Mouse (Mus musculus) MEL (cell line): ENCODE measurements around the gene Myocos.

Experiments used
- CTCF ChIP-seq, 3 experiments: IDR thresholded peaks in 2 of 3; conservative IDR thresholded peaks in 1 of 3; 2 replicates each; pipeline ENCODE4 v1.5.1; 2011 to 2012; ENCODE audit warnings: low read length in 3 of 3, low read depth in 2 of 3, mild to moderate bottlenecking in 2 of 3, improper control_type of control experiment in 1 of 3, inconsistent platforms in 1 of 3, mixed read lengths in 1 of 3, moderate library complexity in 1 of 3; ENCODE audit not compliant: control insufficient read depth in 1 of 3, insufficient read depth in 1 of 3, poor library complexity in 1 of 3, severe bottlenecking in 1 of 3
- ELF1 ChIP-seq: IDR thresholded peaks from 2 replicates; pipeline ENCODE4 v1.6.1; 2014; ENCODE audit warnings: low read depth, mild to moderate bottlenecking, inconsistent platforms, low read length, improper control_type of control experiment, moderate library complexity
- EP300 ChIP-seq, 2 experiments: IDR thresholded peaks; 2 replicates each; pipeline ENCODE4 v1.6.1; 2011; ENCODE audit warnings: improper control_type of control experiment in 2 of 2, low read length in 2 of 2, low read depth in 1 of 2, mild to moderate bottlenecking in 1 of 2
- GABPA ChIP-seq: IDR thresholded peaks from 2 replicates; pipeline ENCODE4 v1.6.1; 2012; ENCODE audit warnings: low read depth, mild to moderate bottlenecking, inconsistent platforms, low read length, improper control_type of control experiment, moderate library complexity
- MAX ChIP-seq: IDR thresholded peaks from 2 replicates; pipeline ENCODE4 v1.6.1; 2011; ENCODE audit warnings: low read length, improper control_type of control experiment
- NRF1 ChIP-seq: IDR thresholded peaks from 2 replicates; pipeline ENCODE4 v1.6.1; 2014; ENCODE audit warnings: low read depth, mild to moderate bottlenecking, inconsistent platforms, low read length, improper control_type of control experiment, moderate library complexity; ENCODE audit not compliant: poor library complexity, insufficient read depth, severe bottlenecking
- POLR2A ChIP-seq, 2 experiments: IDR thresholded peaks; 2 replicates each; pipeline ENCODE4 v1.6.1; 2011 to 2012; ENCODE audit warnings: low read length in 2 of 2, mild to moderate bottlenecking in 2 of 2, control low read depth in 1 of 2, improper control_type of control experiment in 1 of 2, low read depth in 1 of 2, moderate library complexity in 1 of 2; ENCODE audit not compliant: control insufficient read depth in 1 of 2, insufficient read depth in 1 of 2, poor library complexity in 1 of 2
- POLR2AphosphoS5 ChIP-seq: IDR thresholded peaks from 2 replicates; pipeline ENCODE4 v1.6.1; 2012; ENCODE audit warnings: low read depth, borderline replicate concordance, mild to moderate bottlenecking, inconsistent platforms, low read length, moderate library complexity, mixed read lengths
- RAD21 ChIP-seq: IDR thresholded peaks from 2 replicates; pipeline ENCODE4 v1.6.1; 2011; ENCODE audit warnings: mild to moderate bottlenecking, low read depth, low read length, improper control_type of control experiment
- UBTF ChIP-seq: IDR thresholded peaks from 2 replicates; pipeline ENCODE4 v1.6.1; 2012; ENCODE audit warnings: low read depth, mild to moderate bottlenecking, inconsistent platforms, low read length, improper control_type of control experiment, moderate library complexity, borderline replicate concordance; ENCODE audit not compliant: insufficient read depth
- USF1 ChIP-seq: IDR thresholded peaks from 2 replicates; pipeline ENCODE4 v1.6.1; 2014; ENCODE audit warnings: low read depth, mild to moderate bottlenecking, inconsistent platforms, low read length, improper control_type of control experiment, moderate library complexity

- TF ChIP-seq CTCF (IDR thresholded peaks at IDR 0.05 in 2 of 3, conservative IDR thresholded peaks at IDR 0.05 in 1 of 3; ENCODE audit: control insufficient read depth in 1 of 3, insufficient read depth in 1 of 3, low read depth in 2 of 3, low read length in 3 of 3, poor library complexity in 1 of 3, severe bottlenecking in 1 of 3) (no peak), EP300 (IDR thresholded peaks at IDR 0.05; ENCODE audit: low read depth in 1 of 2, low read length in 2 of 2) (no peak), GABPA (no peak), POLR2A (IDR thresholded peaks at IDR 0.05; ENCODE audit: control insufficient read depth in 1 of 2, insufficient read depth in 1 of 2, low read depth in 1 of 2, low read length in 2 of 2, poor library complexity in 1 of 2) (no peak), ELF1 (no peak), UBTF (no peak), MAX (no peak), POLR2AphosphoS5 (no peak), NRF1 (no peak), USF1 (no peak), RAD21 (no peak)
Measured at GRCm38 (mm10) chr1:162609633-162610250, 48.3 kb downstream of the Myocos start.
